Comparison of ENCODE assay signal across 32 mouse cellular contexts in the genomic region with DNA sequence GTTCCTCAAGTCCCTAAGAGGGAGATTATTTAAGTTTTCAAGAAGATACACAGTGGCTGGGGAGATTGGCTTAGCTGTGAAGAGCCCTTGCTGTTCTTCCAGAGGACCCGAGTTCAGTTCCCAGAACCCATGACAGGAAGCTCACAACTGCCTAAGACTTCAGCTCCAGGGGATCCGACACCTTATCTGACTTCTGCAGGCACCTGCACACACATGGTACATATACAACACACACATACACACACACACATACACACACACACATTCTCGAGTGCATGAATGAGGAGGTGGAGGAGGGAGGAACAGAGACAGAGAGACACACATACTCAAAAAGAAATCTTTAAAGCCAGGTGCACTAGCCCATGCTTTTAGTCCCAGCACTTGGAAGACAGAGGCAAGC. TPM values are rescaled to one million over a fixed set of nuclear protein-coding genes. Genes with fewer than 3 reads are reported as not detected.
DNase-seq lines count a peak whose midpoint lies in the region; ATAC-seq and TF ChIP-seq lines count a peak whose summit lies in the region.
"Had no signal": no experiment of that assay in that cellular context is flagged by ENCODE, and none has a peak within 500 bp of the region (broad histone marks: within the 10 kb centered on the region; RNA-seq: fewer than 3 reads in every experiment).

No protein-coding gene starts in this region.

- no peak for DNase-seq in midbrain, embryonic 10.5 days (ENCODE audit: low spot score)
- DNase-seq in liver: peak; percentile 52
- DNase-seq in spleen, postnatal 14 days (ENCODE audit: low spot score in 2 of 2): no peak
- DNase-seq in Muller cell, postnatal 12 days (ENCODE audit: inconsistent ontology term): no peak
- DNase-seq in thymus, adult 2 months: no peak
- no peak for DNase-seq in adrenal gland, adult 2 months
- DNase-seq: adrenal gland, postnatal 10 days; cerebellum, adult 18-20 months; gastrocnemius, postnatal 36 days; heart, adult 18-20 months; heart, postnatal 10 days; kidney, adult 9 months; kidney, postnatal 36 days; lung, adult 2 months; lung, postnatal 10 days; right cerebral cortex, postnatal 14 days; thymus, postnatal 14 days had no signal

- no peaks in the 10 kb centered on the region for H3K36me3 ChIP-seq in midbrain, embryonic 10.5 days
- H3K36me3 ChIP-seq in midbrain, embryonic 13.5 days: no peaks in the 10 kb centered on the region
- no peaks in the 10 kb centered on the region for H3K36me3 ChIP-seq in liver, embryonic 15.5 days (replicated peaks)
- H3K36me3 ChIP-seq in thymus, adult 2 months (ENCODE audit: control insufficient read depth, insufficient read depth, low read length): no peaks in the 10 kb centered on the region
- H3K36me3 ChIP-seq: heart, embryonic 13.5 days; limb, embryonic 13.5 days; neural tube, embryonic 13.5 days; stomach, embryonic 15.5 days had no signal

- H3K4me3 ChIP-seq in midbrain, embryonic 10.5 days: no peak overlapping the region
- no peak overlapping the region for H3K4me3 ChIP-seq in midbrain, embryonic 13.5 days (replicated peaks)
- no peak overlapping the region for H3K4me3 ChIP-seq in liver, embryonic 15.5 days (replicated peaks)
- H3K4me3 ChIP-seq in thymus, adult 2 months (ENCODE audit: control insufficient read depth, insufficient read depth, low read length): no peak overlapping the region
- H3K4me3 ChIP-seq: erythroblast, embryonic 14.5 days; forebrain, embryonic 13.5 days; heart, embryonic 13.5 days; layer of hippocampus, adult 2 months; left cerebral cortex, adult 2 months; limb, embryonic 13.5 days; myocyte; neural tube, embryonic 13.5 days; stomach, embryonic 15.5 days had no signal

- H3K4me2 ChIP-seq in midbrain, embryonic 13.5 days (replicated peaks): no peak overlapping the region
- no peak overlapping the region for H3K4me2 ChIP-seq in liver, embryonic 15.5 days
- H3K4me2 ChIP-seq: forebrain, embryonic 13.5 days; heart, embryonic 13.5 days; hindbrain, embryonic 14.5 days; limb, embryonic 13.5 days; midbrain, embryonic 11.5 days; neural tube, embryonic 13.5 days; stomach, embryonic 15.5 days had no signal

- peak overlapping the region; percentile 43; the same call in 1 of the 2 replicates for H3K27ac ChIP-seq in midbrain, embryonic 10.5 days (replicated peaks)
- H3K27ac ChIP-seq in midbrain, embryonic 13.5 days: no peak overlapping the region
- peak overlapping the region; percentile 61 for H3K27ac ChIP-seq in liver, embryonic 15.5 days (replicated peaks)
- H3K27ac ChIP-seq in thymus, adult 2 months (ENCODE audit: control insufficient read depth, insufficient read depth, low read length): no peak overlapping the region
- H3K27ac ChIP-seq: forebrain, embryonic 13.5 days; heart, embryonic 13.5 days; hindbrain, embryonic 14.5 days; layer of hippocampus, adult 2 months; left cerebral cortex, adult 2 months; limb, embryonic 13.5 days; macrophage; neural tube, embryonic 13.5 days; stomach, embryonic 15.5 days had no signal

- no peak for TF ChIP-seq CTCF in thymus, adult 2 months (IDR thresholded peaks at IDR 0.05; ENCODE audit: borderline replicate concordance, control insufficient read depth, extremely low read depth, insufficient read depth, low read length, poor library complexity)

- no peaks in the 10 kb centered on the region for H3K9me3 ChIP-seq in midbrain, embryonic 10.5 days (replicated peaks)
- no peaks in the 10 kb centered on the region for H3K9me3 ChIP-seq in midbrain, embryonic 13.5 days
- H3K9me3 ChIP-seq in liver, embryonic 15.5 days (replicated peaks): no peaks in the 10 kb centered on the region
- H3K9me3 ChIP-seq: forebrain, embryonic 13.5 days; heart, embryonic 13.5 days; limb, embryonic 13.5 days; neural tube, embryonic 13.5 days; stomach, embryonic 15.5 days had no signal

- TF ChIP-seq POLR2A in thymus, adult 2 months (IDR thresholded peaks at IDR 0.05; ENCODE audit: control insufficient read depth, extremely low read depth, insufficient read depth, low read length, poor library complexity): no peak

- no peak overlapping the region for H3K9ac ChIP-seq in midbrain, embryonic 13.5 days (replicated peaks)
- H3K9ac ChIP-seq in liver, embryonic 15.5 days: no peak overlapping the region
- H3K9ac ChIP-seq: forebrain, embryonic 13.5 days; hindbrain, embryonic 14.5 days; limb, embryonic 13.5 days; neural tube, embryonic 13.5 days; stomach, embryonic 15.5 days had no signal

- no peaks in the 10 kb centered on the region for H3K27me3 ChIP-seq in midbrain, embryonic 10.5 days (ENCODE audit: low read depth, poor library complexity, severe bottlenecking)
- H3K27me3 ChIP-seq in midbrain, embryonic 13.5 days: no peaks in the 10 kb centered on the region
- no peaks in the 10 kb centered on the region for H3K27me3 ChIP-seq in liver, embryonic 15.5 days
- H3K27me3 ChIP-seq in thymus, adult 2 months (ENCODE audit: control insufficient read depth, insufficient read depth, low read length): no peaks in the 10 kb centered on the region
- H3K27me3 ChIP-seq: heart, embryonic 13.5 days; limb, embryonic 13.5 days; neural tube, embryonic 13.5 days; stomach, embryonic 15.5 days had no signal

- peaks cover 25% of the 10 kb centered on the region for H3K4me1 ChIP-seq in midbrain, embryonic 10.5 days
- H3K4me1 ChIP-seq in midbrain, embryonic 13.5 days (replicated peaks): peaks cover 4% of the 10 kb centered on the region; the same call in 1 of the 2 replicates
- peaks cover 76% of the 10 kb centered on the region for H3K4me1 ChIP-seq in liver, embryonic 15.5 days (replicated peaks)
- H3K4me1 ChIP-seq in thymus, adult 2 months (replicated peaks; ENCODE audit: control insufficient read depth, insufficient read depth, low read length): no peaks in the 10 kb centered on the region

- WGBS in midbrain, embryonic 10.5 days: 88% methylated on average over 3 of the region's 3 CpGs
- 85% methylated on average over 3 of the region's 3 CpGs for WGBS in midbrain, embryonic 13.5 days
- WGBS in liver, embryonic 15.5 days (ENCODE audit: insufficient replicate concordance): 14% methylated on average over 3 of the region's 3 CpGs
- 78% methylated on average over 3 of the region's 3 CpGs for WGBS in thymus, adult 2 months

- ATAC-seq in midbrain, embryonic 13.5 days: no peak
- peak; percentile 50 for ATAC-seq in liver, embryonic 15.5 days (ENCODE audit: insufficient read depth)
- ATAC-seq: forebrain, embryonic 13.5 days; intestine, postnatal 0 days had no signal

RNA-seq across cellular contexts. Expression of a gene that starts 46.4 kb away (rescaled TPM):
- polyA plus RNA-seq in midbrain, embryonic 10.5 days (2016; fragmentation: Nextera tagmentation; extraction: Ambion mirVana): 12.8 and 16.8 TPM in 2 replicates
- 41.9 and 43.9 TPM in 2 replicates for polyA plus RNA-seq in midbrain, embryonic 13.5 days (2015; fragmentation: Nextera tagmentation; extraction: Ambion mirVana)
- 4.7 and 4.9 TPM in 2 replicates for polyA plus RNA-seq in liver, embryonic 15.5 days (2015; fragmentation: Nextera tagmentation; extraction: Ambion mirVana)
- polyA plus RNA-seq in thymus, adult 2 months (2012; rRNA removed): 4.2 and 4.4 TPM in 2 replicates
- total RNA-seq in adrenal gland, adult 2 months (2021): 10 to 100 TPM; 11.5 to 16.4 TPM
- 6.5 and 9.2 TPM in 2 replicates for polyA plus RNA-seq in adrenal gland, adult 2 months (2012; rRNA removed)

RNA-seq across cellular contexts. Expression of a gene that starts 56.4 kb away (rescaled TPM):
- polyA plus RNA-seq in midbrain, embryonic 10.5 days (2016; fragmentation: Nextera tagmentation; extraction: Ambion mirVana): 69.7 and 70.5 TPM in 2 replicates
- polyA plus RNA-seq in midbrain, embryonic 13.5 days (2015; fragmentation: Nextera tagmentation; extraction: Ambion mirVana): 84.6 and 87.2 TPM in 2 replicates
- 28.1 and 28.2 TPM in 2 replicates for polyA plus RNA-seq in liver, embryonic 15.5 days (2015; fragmentation: Nextera tagmentation; extraction: Ambion mirVana)
- polyA plus RNA-seq in thymus, adult 2 months (2012; rRNA removed): 22.0 and 22.4 TPM in 2 replicates
- 10 to 100 TPM; 32.3 to 37.0 TPM for total RNA-seq in adrenal gland, adult 2 months (2021)
- 21.9 and 28.9 TPM in 2 replicates for polyA plus RNA-seq in adrenal gland, adult 2 months (2012; rRNA removed)

Comparison
In these comparisons a context has a peak if more than half of its experiments do, and no peak if none do; other contexts are left out.
1. H3K27ac ChIP-seq: peak in midbrain, embryonic 10.5 days (single experiment) and liver, embryonic 15.5 days (single experiment); none in midbrain, embryonic 13.5 days (single experiment) and thymus, adult 2 months (single experiment).